Mouse (Mus musculus): ENCODE measurements at regions not wholly inside any gene's neighbourhood (a gene's known extent, or its start where the extent isn't known, plus 50 kb on each side); places are given as distances from the start of the nearest gene placed in this dataset.

GRCm38 (mm10) chr1:77048720-77049406 is 466.0 kb downstream of the Epha4 start:
- no peak for DNase-seq (ENCODE audit: low spot score)

GRCm38 (mm10) chr1:77051239-77051638 is 463.6 kb downstream of the Epha4 start:
- no peak for DNase-seq (ENCODE audit: low spot score)

GRCm38 (mm10) chr1:77053837-77054540 is 460.9 kb downstream of the Epha4 start:
- no peak for DNase-seq (ENCODE audit: low spot score)

- DNase-seq (ENCODE audit: low spot score): no peak
These were observed 452.4 kb downstream of the Epha4 start for GRCm38 (mm10) chr1:77062468-77062867.

GRCm38 (mm10) chr1:77073071-77073470 is 441.8 kb downstream of the Epha4 start:
- DNase-seq (ENCODE audit: low spot score): no peak

GRCm38 (mm10) chr1:77074926-77075885 is 439.7 kb downstream of the Epha4 start:
- no peak for DNase-seq (ENCODE audit: low spot score)

- no peak for DNase-seq (ENCODE audit: low spot score)
These were observed 434.1 kb downstream of the Epha4 start for GRCm38 (mm10) chr1:77080767-77081166.

GRCm38 (mm10) chr1:77081660-77082059 is 433.2 kb downstream of the Epha4 start:
- peak; percentile 1 for DNase-seq (ENCODE audit: low spot score)

- DNase-seq (ENCODE audit: low spot score): no peak
These were observed 432.5 kb downstream of the Epha4 start for GRCm38 (mm10) chr1:77082410-77082809.

- no peak for DNase-seq (ENCODE audit: low spot score)
These were observed 421.3 kb downstream of the Epha4 start for GRCm38 (mm10) chr1:77093551-77093950.

- DNase-seq (ENCODE audit: low spot score): no peak
These were observed 413.1 kb downstream of the Epha4 start for GRCm38 (mm10) chr1:77101726-77102272.

GRCm38 (mm10) chr1:77102421-77103133 is 412.3 kb downstream of the Epha4 start:
- DNase-seq (ENCODE audit: low spot score): peak; percentile 13

GRCm38 (mm10) chr1:77109861-77110785 is 404.8 kb downstream of the Epha4 start:
- no peak for DNase-seq (ENCODE audit: low spot score)

- DNase-seq (ENCODE audit: low spot score): no peak
These were observed 386.5 kb downstream of the Epha4 start for GRCm38 (mm10) chr1:77128411-77128810.

- no peak for DNase-seq (ENCODE audit: low spot score)
These were observed 377.2 kb downstream of the Epha4 start for GRCm38 (mm10) chr1:77137663-77138062.

- no peak for DNase-seq (ENCODE audit: low spot score)
These were observed 374.0 kb downstream of the Epha4 start for GRCm38 (mm10) chr1:77140906-77141305.

GRCm38 (mm10) chr1:77148052-77148451 is 366.8 kb downstream of the Epha4 start:
- no peak for DNase-seq (ENCODE audit: low spot score)

- no peak for DNase-seq (ENCODE audit: low spot score)
These were observed 346.6 kb downstream of the Epha4 start for GRCm38 (mm10) chr1:77168316-77168715.

- DNase-seq (ENCODE audit: low spot score): no peak
These were observed 342.4 kb downstream of the Epha4 start for GRCm38 (mm10) chr1:77172463-77172862.

GRCm38 (mm10) chr1:77174801-77175200 is 340.1 kb downstream of the Epha4 start:
- no peak for DNase-seq (ENCODE audit: low spot score)

Measured in ovary, postnatal 14 days (tissue).